Mouse (Mus musculus) embryo, embryonic 11 days (tissue): ENCODE results near the gene Trpm8.
A peak's percentile ranks its signal among the peaks of the same experiment; 100 is the strongest.

Experiments
- DNase-seq: peaks from one replicate; pipeline ENCODE4 v3.0.0-alpha.2; 2015

Gene Trpm8

GRCm38 (mm10) chr1:88248658-88249057 is 28.8 kb upstream of the Trpm8 start:
- no peak for DNase-seq

DNA sequence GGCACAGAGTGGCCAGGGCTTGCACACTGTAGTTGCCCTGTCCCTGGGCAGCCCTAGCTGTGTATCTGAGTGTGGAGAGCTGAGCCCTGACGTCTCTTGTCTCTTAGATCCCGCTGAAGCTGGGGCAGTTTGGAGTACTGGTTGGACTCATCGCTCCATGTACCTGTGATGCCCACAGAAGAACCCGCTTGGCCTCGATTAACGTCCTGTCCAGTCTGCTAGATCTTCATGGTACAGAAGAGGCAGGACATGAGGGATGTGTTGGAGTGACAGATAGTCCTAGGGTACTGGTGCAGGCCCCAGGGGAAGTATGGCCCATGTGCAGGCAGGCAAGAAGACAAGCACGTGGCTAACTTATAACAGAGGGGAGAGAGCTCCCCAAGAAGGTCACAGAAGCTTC is 27.9 kb upstream of the Trpm8 start:
- no peak for DNase-seq

DNA sequence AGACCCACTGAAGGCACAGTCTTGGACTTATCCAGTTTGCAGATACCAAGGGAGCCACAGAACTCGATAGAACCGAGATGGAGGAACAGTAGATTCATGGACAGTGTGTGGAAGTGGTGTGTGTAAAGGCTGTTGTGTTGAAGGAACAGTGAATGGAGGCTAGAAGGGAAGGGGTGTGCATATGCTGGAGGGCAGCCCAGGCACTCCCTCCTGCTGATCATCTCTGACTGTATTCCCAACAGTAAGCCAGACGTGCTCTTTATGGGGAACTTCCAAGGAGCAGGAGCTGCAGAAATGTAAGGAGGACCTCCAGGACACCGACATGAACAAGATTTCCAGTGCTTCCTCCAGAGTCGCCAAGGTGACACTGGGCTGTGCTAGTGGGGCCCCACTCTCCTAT is 27.4 kb upstream of the Trpm8 start:
- DNase-seq, result no peak

DNA sequence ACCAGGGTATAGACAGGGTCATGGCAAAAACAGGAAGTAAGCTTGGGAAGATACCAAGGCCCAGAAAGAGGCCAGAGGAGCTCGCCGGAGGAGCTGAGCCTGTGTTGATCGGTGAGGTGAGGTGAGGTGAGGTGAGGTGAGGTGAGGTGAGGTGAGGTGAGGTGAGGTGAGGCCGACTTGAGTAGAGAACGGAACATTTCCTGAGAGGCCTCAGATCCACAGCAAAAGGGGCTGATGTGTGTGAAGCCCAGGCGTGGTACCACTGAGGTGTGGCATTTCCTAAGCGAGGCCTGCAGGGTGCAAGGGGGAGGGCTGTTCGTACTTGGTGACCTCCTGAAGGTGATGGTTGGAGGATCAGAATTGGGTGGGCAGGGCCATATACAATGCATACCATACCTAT is 24.4 kb upstream of the Trpm8 start:
- DNase-seq, result no peak

- no peak for DNase-seq
Measured at GRCm38 (mm10) chr1:88253540-88253939, 23.9 kb upstream of the Trpm8 start.

GRCm38 (mm10) chr1:88254793-88255465 is 22.5 kb upstream of the Trpm8 start:
- DNase-seq, result no peak

GRCm38 (mm10) chr1:88255466-88255857 is 22.0 kb upstream of the Trpm8 start:
- no peak for DNase-seq

- no peak for DNase-seq
Measured at GRCm38 (mm10) chr1:88255989-88256754, 21.3 kb upstream of the Trpm8 start.

GRCm38 (mm10) chr1:88256886-88257663 is 20.4 kb upstream of the Trpm8 start:
- DNase-seq, result no peak

- DNase-seq, result no peak
Measured at GRCm38 (mm10) chr1:88257681-88258080, 19.8 kb upstream of the Trpm8 start.

DNA sequence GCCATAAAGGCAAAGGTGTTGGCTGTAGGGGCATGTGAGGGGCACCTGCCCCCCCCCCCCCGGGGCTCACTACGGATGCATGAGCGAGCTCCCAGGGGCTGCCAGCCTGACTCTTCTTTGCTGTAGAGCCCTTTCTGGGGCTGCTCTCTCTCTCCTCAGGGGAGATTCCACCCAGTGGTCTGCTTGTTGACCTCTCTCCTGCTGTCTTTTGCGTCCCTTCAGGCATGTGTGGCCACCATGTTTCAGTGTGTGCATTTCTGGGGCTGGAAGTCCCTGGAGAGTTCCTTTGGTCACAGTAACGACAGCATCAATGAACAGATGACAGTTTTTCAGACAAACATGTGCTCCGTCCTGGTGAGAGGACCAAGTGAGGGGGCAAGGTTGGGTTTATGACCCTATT is 19.1 kb upstream of the Trpm8 start:
- no peak for DNase-seq

- DNase-seq, result peak; percentile 49
Measured at GRCm38 (mm10) chr1:88258881-88259642, 18.4 kb upstream of the Trpm8 start.

DNA sequence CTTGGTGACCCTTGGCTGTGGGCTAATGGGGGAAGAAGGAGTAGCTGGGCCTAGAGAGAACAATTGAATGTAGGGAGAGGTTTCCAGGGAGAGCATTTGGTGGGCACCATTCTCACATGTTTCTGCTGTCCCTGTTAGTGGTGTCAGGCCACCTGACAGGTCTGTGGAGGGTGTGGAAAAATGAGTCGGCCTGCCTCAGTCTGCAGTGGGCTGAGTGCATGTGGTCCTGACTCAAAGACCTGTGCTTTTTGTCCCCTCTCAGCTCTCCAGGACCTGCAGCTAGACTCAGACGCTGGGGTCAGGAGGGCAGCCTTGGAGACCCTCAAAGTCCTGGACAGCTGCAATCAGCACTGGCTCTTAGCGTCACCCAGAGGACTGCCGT is 17.8 kb upstream of the Trpm8 start:
- peak; percentile 46 for DNase-seq

- DNase-seq, result no peak
Measured at GRCm38 (mm10) chr1:88260114-88260513, 17.3 kb upstream of the Trpm8 start.

DNA sequence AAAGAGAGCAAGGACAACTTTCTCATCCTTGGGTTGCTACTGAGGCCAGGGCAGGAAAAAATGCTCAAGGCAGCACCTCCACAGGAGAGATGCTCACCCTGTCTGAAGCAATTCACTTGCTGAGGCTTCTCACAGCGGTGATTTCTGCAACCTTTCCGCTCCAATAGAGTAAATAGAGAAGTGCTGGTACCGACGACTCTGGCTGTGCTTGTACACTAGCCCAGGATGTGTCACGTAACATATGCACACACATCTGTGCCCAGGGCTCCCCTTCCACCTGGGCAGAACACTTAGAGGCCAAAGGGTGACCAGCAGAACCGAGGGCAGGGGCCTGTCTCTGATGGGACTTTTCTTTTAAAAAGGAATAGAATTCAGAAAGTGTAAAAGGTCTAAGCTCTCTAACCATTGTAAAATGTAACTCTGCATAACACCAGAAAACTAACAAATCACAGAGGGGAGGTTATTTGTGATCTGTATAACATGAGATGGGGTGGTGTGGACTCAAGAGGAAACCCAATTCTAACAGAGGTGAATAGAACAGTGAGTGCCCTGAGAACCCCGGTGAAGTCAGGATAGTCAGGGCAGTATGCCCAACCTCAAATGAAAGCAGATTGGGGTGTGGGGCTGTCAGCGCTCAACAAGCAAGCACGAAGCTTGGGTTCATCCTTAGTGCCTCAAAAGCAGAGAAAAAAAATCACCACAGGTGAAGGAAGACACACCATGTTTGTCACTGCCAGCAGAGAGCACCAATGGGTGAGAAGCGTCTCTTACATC is 16.7 kb upstream of the Trpm8 start:
- no peak for DNase-seq

DNA sequence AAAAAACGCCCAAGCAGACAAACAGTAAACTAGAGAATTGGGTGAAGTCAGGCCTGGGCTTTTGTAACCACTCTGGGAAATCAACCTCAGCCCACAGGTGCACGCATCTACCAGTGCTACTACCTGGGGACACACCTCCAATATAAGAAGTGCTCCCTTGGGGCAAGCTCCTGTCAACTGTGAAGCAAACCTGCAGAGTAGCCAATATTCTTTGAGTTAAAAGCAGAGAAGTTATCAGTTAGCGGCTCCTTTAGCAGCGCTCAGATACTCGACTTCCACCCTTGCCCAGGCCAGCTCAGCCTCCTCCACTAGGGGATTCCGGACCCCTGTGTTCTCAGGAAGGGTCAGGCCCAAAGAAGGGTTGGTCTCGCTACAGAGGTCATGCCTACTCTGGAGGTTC is 15.8 kb upstream of the Trpm8 start:
- no peak for DNase-seq

- peak; percentile 67 for DNase-seq
Measured at GRCm38 (mm10) chr1:88262255-88262654, 15.2 kb upstream of the Trpm8 start.

DNA sequence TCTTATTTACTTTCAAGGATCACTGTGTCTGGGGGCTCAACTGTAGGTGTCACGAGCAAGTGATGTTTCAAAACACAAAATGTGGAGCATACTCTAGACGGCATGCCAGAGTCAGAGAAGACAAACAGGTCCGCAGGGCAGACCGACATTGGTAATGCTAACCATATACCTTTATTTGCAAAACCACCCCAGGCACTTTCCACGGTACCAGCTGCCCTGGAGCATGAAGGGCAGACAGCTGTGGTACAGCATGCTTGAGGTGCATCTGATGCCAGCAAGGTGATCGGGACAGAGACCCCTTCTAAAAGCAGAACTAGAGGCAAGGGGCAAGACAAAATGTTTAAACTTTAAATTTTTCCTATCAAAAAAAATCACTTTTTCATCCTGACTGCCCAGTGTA is 14.5 kb upstream of the Trpm8 start:
- no peak for DNase-seq

- no peak for DNase-seq
Measured at GRCm38 (mm10) chr1:88263778-88264177, 13.7 kb upstream of the Trpm8 start.

GRCm38 (mm10) chr1:88264237-88264868 is 13.1 kb upstream of the Trpm8 start:
- no peak for DNase-seq

DNA sequence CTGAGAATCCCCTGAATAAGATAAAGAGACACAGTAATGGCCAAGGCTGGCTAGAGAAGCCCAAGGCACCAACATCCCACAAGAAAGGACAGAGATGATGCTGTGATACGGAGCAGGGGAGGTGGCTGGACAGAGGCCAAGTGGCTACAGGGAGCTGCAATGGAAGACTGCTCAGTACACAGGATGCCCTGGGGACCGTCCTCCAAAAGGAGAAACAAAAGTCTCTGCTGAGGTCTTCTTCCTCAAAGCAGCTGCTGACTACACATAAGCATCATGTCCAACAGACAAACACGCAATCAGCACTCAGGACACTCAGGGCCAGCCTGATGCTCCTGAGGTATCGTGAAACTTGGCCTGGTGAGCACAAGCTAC is 12.6 kb upstream of the Trpm8 start:
- DNase-seq, result no peak

DNA sequence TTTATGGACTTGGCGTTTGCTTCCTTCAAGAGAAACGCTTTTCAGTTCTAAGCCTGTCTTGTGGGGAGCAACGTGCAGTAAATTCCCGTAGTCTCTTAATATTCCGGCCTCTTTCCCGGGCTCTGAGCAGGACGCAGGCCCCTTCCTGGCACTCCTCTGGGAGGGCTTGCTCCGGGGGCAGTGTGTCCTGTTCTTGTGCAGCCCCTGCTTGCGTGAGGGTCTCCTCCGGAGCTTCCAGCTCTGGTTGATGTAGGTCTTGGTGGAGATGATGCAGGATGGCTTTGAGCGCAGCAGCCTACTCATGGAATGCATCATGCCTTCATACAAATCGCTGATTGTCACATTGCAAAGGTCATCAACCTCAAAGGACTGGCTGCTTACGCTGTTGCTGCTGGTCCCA is 11.3 kb upstream of the Trpm8 start:
- DNase-seq, result no peak
